Mouse (Mus musculus) heart, embryonic 14.5 days (tissue): Measurements from ENCODE around the gene Ifng. TPM values are rescaled to one million over a fixed set of nuclear protein-coding genes. Genes with fewer than 3 reads are reported as not detected.
"Not testable (repeated sequence)": the region's sequence is repeated elsewhere in the genome, so short reads cannot be mapped to it uniquely, and the experiment has no call there.

Source experiments
- ATAC-seq: fragments of 200-750 bp; cut with Nextera tagmentation; 2 replicates; pipeline ENCODE4 v1.8.0; 2017; ENCODE audit warnings: low read depth, moderate TSS enrichment; ENCODE audit not compliant: insufficient number of reproducible peaks, insufficient read depth, low FRiP score
- H3K27ac ChIP-seq, 2 experiments: fragments of 200-500 bp in 1 of 2; fragments of 300-500 bp in 1 of 2; sonication (generic) in 1 of 2; replicated peaks in 1 of 2; 2 replicates each; pipeline ENCODE4 v1.5.1; 2012 to 2014; ENCODE audit warnings: low read depth in 2 of 2, low read length in 2 of 2, control low read depth in 1 of 2, mild to moderate bottlenecking in 1 of 2, mixed read lengths in 1 of 2; ENCODE audit not compliant: control insufficient read depth in 1 of 2, insufficient read depth in 1 of 2
- H3K27me3 ChIP-seq: fragments of 300-500 bp; sonication (generic); 2 replicates; pipeline ENCODE4 v1.6.1; 2014; ENCODE audit warnings: mild to moderate bottlenecking, low read length, control low read depth; ENCODE audit not compliant: control insufficient read depth, insufficient read depth
- H3K36me3 ChIP-seq: fragments of 300-500 bp; sonication (generic); 2 replicates; pipeline ENCODE4 v1.6.1; 2014; ENCODE audit warnings: mild to moderate bottlenecking, control low read depth, low read length, mixed read lengths; ENCODE audit not compliant: control insufficient read depth, insufficient read depth
- H3K4me1 ChIP-seq, 2 experiments: fragments of 200-500 bp in 1 of 2; fragments of 300-500 bp in 1 of 2; sonication (generic) in 1 of 2; 2 replicates each; pipeline ENCODE4 v1.6.1; 2012 to 2014; ENCODE audit warnings: low read length in 2 of 2, control low read depth in 1 of 2, mixed read lengths in 1 of 2; ENCODE audit not compliant: control insufficient read depth in 2 of 2, insufficient read depth in 2 of 2
- H3K4me2 ChIP-seq: fragments of 300-500 bp; sonication (generic); 2 replicates; pipeline ENCODE4 v1.6.1; 2014; ENCODE audit warnings: mild to moderate bottlenecking, low read length
- H3K4me3 ChIP-seq, 2 experiments: fragments of 200-500 bp in 1 of 2; fragments of 300-500 bp in 1 of 2; sonication (generic) in 1 of 2; 2 replicates each; pipeline ENCODE4 v1.5.1; 2012 to 2014; ENCODE audit warnings: low read length in 2 of 2, mild to moderate bottlenecking in 2 of 2, control low read depth in 1 of 2, low read depth in 1 of 2, moderate library complexity in 1 of 2; ENCODE audit not compliant: control insufficient read depth in 1 of 2, insufficient read depth in 1 of 2
- H3K9ac ChIP-seq: fragments of 300-500 bp; sonication (generic); 2 replicates; pipeline ENCODE4 v1.6.1; 2014; ENCODE audit warnings: mild to moderate bottlenecking, low read length
- H3K9me3 ChIP-seq: fragments of 300-500 bp; sonication (generic); 2 replicates; pipeline ENCODE4 v1.6.1; 2016; ENCODE audit warnings: low read length, control low read depth; ENCODE audit not compliant: control insufficient read depth
- WGBS: fragments of 180-500 bp; shearing (Covaris S2); extraction: QIAGEN DNeasy Blood & Tissue Kit; methylation state at CpG from one replicate; pipeline ENCODE4 v1.1.7; 2014; 5-methylcytosine and 5-hydroxymethylcytosine counted together
- polyA plus RNA-seq: library from polyadenylated mRNA; unstranded; fragments of >200 nt; fragmentation: Nextera tagmentation; extraction: Ambion mirVana; gene quantifications from 2 replicates; pipeline ENCODE4 v1.2.1, GENCODE M21; 2014

Gene Ifng
- polyA plus RNA-seq, 1 experiment from 2014 or later, result not detected

GRCm38 (mm10) chr10:118466481-118466880 lies 25.6 kb downstream of the Ifng start:
- ATAC-seq, result no peak
- no peak overlapping the region for H3K27ac ChIP-seq
- 52% methylated on average over 6 of the region's 6 CpGs for WGBS
- no peaks in the 10 kb centered on the region for H3K36me3 ChIP-seq
- no peak overlapping the region for H3K9ac ChIP-seq
- no peak overlapping the region for H3K4me2 ChIP-seq
- H3K4me3 ChIP-seq, result no peak overlapping the region
- 0 out of 4 replicates have a peak, but pooled peaks cover 0 to 3% of the 10 kb centered on the region in 2 experiments for H3K4me1 ChIP-seq
- no peaks in the 10 kb centered on the region for H3K27me3 ChIP-seq
- H3K9me3 ChIP-seq, result peaks cover 10% of the 10 kb centered on the region

- ATAC-seq, result no peak
- H3K27ac ChIP-seq, result no peak overlapping the region
Measured at GRCm38 (mm10) chr10:118469047-118469446, 28.2 kb downstream of the Ifng start.

GRCm38 (mm10) chr10:118470296-118470957 lies 29.6 kb downstream of the Ifng start:
- H3K4me3 ChIP-seq, result no peak overlapping the region
- no peaks in the 10 kb centered on the region for H3K27me3 ChIP-seq
- no peaks in the 10 kb centered on the region for H3K36me3 ChIP-seq
- H3K9me3 ChIP-seq, result no peaks in the 10 kb centered on the region
- ATAC-seq, result no peak
- 54% methylated on average over 13 of the region's 13 CpGs for WGBS
- no peak overlapping the region for H3K4me2 ChIP-seq
- H3K27ac ChIP-seq, result no peak overlapping the region
- no peak overlapping the region for H3K9ac ChIP-seq
- 0 out of 4 replicates have a peak, but pooled peaks cover 0 to 3% of the 10 kb centered on the region in 2 experiments for H3K4me1 ChIP-seq

More at GRCm38 (mm10) chr10:118469047-118469446, 28.2 kb downstream of the Ifng start:
- Histone ChIP-seq H3K36me3 (no peaks in the 10 kb centered on the region), H3K4me3 (no peak overlapping the region), H3K4me2 (no peak overlapping the region), H3K4me1 (0 out of 4 replicates have a peak, but pooled peaks cover 0 to 3% of the 10 kb centered on the region in 2 experiments), H3K9ac (no peak overlapping the region), H3K27me3 (no peaks in the 10 kb centered on the region), H3K9me3 (peaks cover 10% of the 10 kb centered on the region)
- 78% methylated on average over 3 of the region's 3 CpGs for WGBS

GRCm38 (mm10) chr10:118472846-118473245 lies 32.0 kb downstream of the Ifng start:
- not testable (repeated sequence) for H3K4me1 ChIP-seq

GRCm38 (mm10) chr10:118476696-118477095 lies 35.9 kb downstream of the Ifng start:
- WGBS, result 76% methylated on average over 2 of the region's 2 CpGs
- Histone ChIP-seq H3K4me3 (no peak overlapping the region), H3K4me2 (no peak overlapping the region), H3K4me1 (no peaks in the 10 kb centered on the region), H3K9ac (no peak overlapping the region), H3K27me3 (no peaks in the 10 kb centered on the region), H3K9me3 (no peaks in the 10 kb centered on the region), H3K36me3 (no peaks in the 10 kb centered on the region), H3K27ac (no peak overlapping the region)
- no peak for ATAC-seq

More at GRCm38 (mm10) chr10:118472846-118473245, 32.0 kb downstream of the Ifng start:
- H3K9ac ChIP-seq, ATAC-seq, H3K4me2 ChIP-seq, H3K27me3 ChIP-seq, H3K27ac ChIP-seq, H3K36me3 ChIP-seq, H3K4me3 ChIP-seq, H3K9me3 ChIP-seq: not testable (repeated sequence)
- WGBS, result 79% methylated on average over 1 of the region's 1 CpGs

GRCm38 (mm10) chr10:118477297-118477696 lies 36.5 kb downstream of the Ifng start:
- Histone ChIP-seq H3K36me3 (no peaks in the 10 kb centered on the region), H3K4me2 (no peak overlapping the region), H3K9ac (no peak overlapping the region), H3K27ac (no peak overlapping the region), H3K27me3 (no peaks in the 10 kb centered on the region), H3K4me3 (no peak overlapping the region), H3K4me1 (no peaks in the 10 kb centered on the region), H3K9me3 (no peaks in the 10 kb centered on the region)
- ATAC-seq, result no peak
- WGBS, result 83% methylated on average over 2 of the region's 2 CpGs

- no peak for ATAC-seq
- H3K4me3 ChIP-seq, result no peak overlapping the region
- H3K27ac ChIP-seq, result no peak overlapping the region
- H3K27me3 ChIP-seq, result no peaks in the 10 kb centered on the region
- 75% methylated on average over 4 of the region's 4 CpGs for WGBS
- H3K4me1 ChIP-seq, result no peaks in the 10 kb centered on the region
- no peak overlapping the region for H3K4me2 ChIP-seq
- no peak overlapping the region for H3K9ac ChIP-seq
- H3K9me3 ChIP-seq, result no peaks in the 10 kb centered on the region
- H3K36me3 ChIP-seq, result no peaks in the 10 kb centered on the region
Measured at GRCm38 (mm10) chr10:118479244-118479643, 38.4 kb downstream of the Ifng start.

- no peaks in the 10 kb centered on the region for H3K27me3 ChIP-seq
- WGBS, result 91% methylated on average over 5 of the region's 5 CpGs
- no peaks in the 10 kb centered on the region for H3K4me1 ChIP-seq
- H3K4me2 ChIP-seq, result no peak overlapping the region
- H3K36me3 ChIP-seq, result no peaks in the 10 kb centered on the region
- no peaks in the 10 kb centered on the region for H3K9me3 ChIP-seq
- H3K4me3 ChIP-seq, result no peak overlapping the region
- H3K27ac ChIP-seq, result no peak overlapping the region
- ATAC-seq, result no peak
- no peak overlapping the region for H3K9ac ChIP-seq
Measured at GRCm38 (mm10) chr10:118480118-118480517, 39.3 kb downstream of the Ifng start.
